Mouse (Mus musculus): ENCODE data around the gene Agmat. TPM values are rescaled to one million over a fixed set of nuclear protein-coding genes. Genes with fewer than 3 reads are reported as not detected.
A peak's percentile ranks its signal among the peaks of the same experiment; 100 is the strongest.

Gene Agmat
- polyA plus RNA-seq, 1 experiment from 2014 or later = not detected

DNA sequence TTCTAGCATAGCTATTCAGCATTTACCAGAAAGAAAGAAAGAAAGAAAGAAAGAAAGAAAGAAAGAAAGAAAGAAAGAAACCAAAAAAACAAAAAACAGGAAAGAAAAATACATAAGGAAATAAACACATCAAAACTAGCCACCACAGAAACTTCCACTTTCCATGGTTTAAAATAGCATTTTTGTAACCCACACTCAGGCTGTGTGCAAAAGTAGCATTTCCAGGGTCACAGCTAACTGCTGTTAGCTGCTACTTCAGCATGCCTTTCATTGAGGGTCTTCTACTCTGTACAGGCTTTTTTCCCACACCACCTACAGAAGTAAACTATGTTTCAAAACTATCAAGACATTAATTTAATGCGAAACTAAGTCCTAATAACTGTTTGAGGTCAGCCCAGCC lies 27.2 kb upstream of the Agmat start:
- 96% methylated on average over 1 of the region's 1 CpGs for WGBS
- Histone ChIP-seq H3K9me3 (ENCODE audit: control insufficient read depth, low read length) (no peaks in the 10 kb centered on the region), H3K4me3 (ENCODE audit: low read depth, low read length) (no peak overlapping the region), H3K27me3 (ENCODE audit: control insufficient read depth, insufficient read depth, low read length) (no peaks in the 10 kb centered on the region), H3K4me1 (ENCODE audit: control insufficient read depth, insufficient read depth, low read length) (peaks cover 11% of the 10 kb centered on the region), H3K27ac (ENCODE audit: low read depth, low read length) (no peak overlapping the region), H3K36me3 (ENCODE audit: control insufficient read depth, insufficient read depth, low read length) (no peaks in the 10 kb centered on the region), H3K9ac (ENCODE audit: low read length) (no peak overlapping the region), H3K4me2 (no peak overlapping the region)
- no peak for ATAC-seq (ENCODE audit: low FRiP score)
- DNase-seq (ENCODE audit: low spot score, missing footprints) = peak; percentile 51

DNA sequence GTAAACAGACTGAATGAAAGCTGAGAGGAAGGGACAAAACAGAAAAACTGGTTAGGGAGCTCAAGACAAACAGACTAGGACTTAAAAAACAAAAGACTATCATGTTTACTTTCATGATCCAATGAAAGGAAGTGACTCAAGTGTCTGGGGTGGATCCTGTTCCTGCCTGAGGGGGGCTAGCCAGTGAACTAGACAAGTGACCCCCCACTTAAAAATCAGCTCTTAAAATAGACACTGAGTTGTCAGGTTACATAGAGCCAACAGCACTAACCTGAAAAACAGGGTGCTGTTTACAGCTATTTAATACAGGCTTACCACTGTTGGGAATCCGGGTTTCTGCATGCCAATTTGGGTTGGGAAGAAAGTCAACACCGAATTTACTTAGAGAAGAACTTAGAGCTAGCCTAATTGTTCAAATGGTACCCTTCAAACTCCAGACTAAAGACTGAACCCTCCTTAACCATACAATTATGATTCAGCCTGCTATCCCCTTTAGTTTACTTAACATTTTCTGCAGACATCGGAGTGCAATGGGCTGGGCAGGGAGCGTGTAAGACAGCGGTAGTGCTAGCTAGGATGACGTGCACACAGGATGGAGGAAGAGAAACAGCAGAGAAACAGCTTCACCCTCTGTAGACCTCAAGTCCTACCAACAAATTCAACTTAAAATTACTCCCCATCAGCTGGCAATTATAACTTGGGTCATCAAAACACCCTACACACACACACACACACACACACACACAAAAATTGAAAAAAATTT lies 25.5 kb upstream of the Agmat start:
- peak; percentile 73 for DNase-seq (ENCODE audit: low spot score, missing footprints)
- H3K4me3 ChIP-seq (ENCODE audit: low read depth, low read length) = no peak overlapping the region
- no peaks in the 10 kb centered on the region for H3K9me3 ChIP-seq (ENCODE audit: control insufficient read depth, low read length)
- H3K27me3 ChIP-seq (ENCODE audit: control insufficient read depth, insufficient read depth, low read length) = no peaks in the 10 kb centered on the region
- WGBS = 87% methylated on average over 6 of the region's 6 CpGs
- H3K4me1 ChIP-seq (ENCODE audit: control insufficient read depth, insufficient read depth, low read length) = peaks cover 11% of the 10 kb centered on the region
- no peaks in the 10 kb centered on the region for H3K36me3 ChIP-seq (ENCODE audit: control insufficient read depth, insufficient read depth, low read length)
- H3K4me2 ChIP-seq = no peak overlapping the region
- H3K9ac ChIP-seq (ENCODE audit: low read length) = no peak overlapping the region
- ATAC-seq (ENCODE audit: low FRiP score) = no peak
- no peak overlapping the region for H3K27ac ChIP-seq (ENCODE audit: low read depth, low read length)

DNA sequence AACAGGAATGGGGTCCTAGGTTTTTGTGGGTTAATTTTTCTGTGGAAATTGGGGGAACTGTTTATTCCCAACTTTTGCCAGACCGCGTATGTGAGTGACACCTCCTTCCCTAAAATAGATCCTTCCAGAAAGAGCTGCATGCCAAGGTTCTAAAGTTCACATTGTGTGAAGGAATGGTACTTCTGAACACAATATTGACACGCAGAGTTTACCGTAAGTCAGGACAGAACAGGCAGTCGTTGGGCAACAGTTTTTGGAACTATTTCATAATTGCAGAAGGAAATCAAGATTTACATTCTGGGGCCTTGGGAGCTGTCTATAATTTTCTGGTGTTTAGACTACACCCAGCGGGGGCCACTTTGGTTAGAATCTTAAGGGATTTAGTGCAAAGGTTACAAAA lies 24.5 kb upstream of the Agmat start:
- Histone ChIP-seq H3K27me3 (ENCODE audit: control insufficient read depth, insufficient read depth, low read length) (no peaks in the 10 kb centered on the region), H3K4me1 (ENCODE audit: control insufficient read depth, insufficient read depth, low read length) (peaks cover 11% of the 10 kb centered on the region), H3K9me3 (ENCODE audit: control insufficient read depth, low read length) (no peaks in the 10 kb centered on the region), H3K27ac (ENCODE audit: low read depth, low read length) (no peak overlapping the region), H3K4me2 (peak overlapping the region; percentile 92), H3K4me3 (ENCODE audit: low read depth, low read length) (peak overlapping the region; percentile 93; the same call in 1 of the 2 replicates), H3K9ac (ENCODE audit: low read length) (peak overlapping the region; percentile 96; the same call in 1 of the 2 replicates), H3K36me3 (ENCODE audit: control insufficient read depth, insufficient read depth, low read length) (no peaks in the 10 kb centered on the region)
- no peak for DNase-seq (ENCODE audit: low spot score, missing footprints)
- no peak for ATAC-seq (ENCODE audit: low FRiP score)
- WGBS = 82% methylated on average over 6 of the region's 6 CpGs

- peak within 1 kb of the TSS; percentile 93 for H3K4me3 ChIP-seq (ENCODE audit: low read depth, low read length)
- H3K4me1 ChIP-seq (ENCODE audit: control insufficient read depth, insufficient read depth, low read length) = peaks cover 11% of the 10 kb centered on the region
- ATAC-seq (ENCODE audit: low FRiP score) = peak; percentile 92
- DNase-seq (ENCODE audit: low spot score, missing footprints) = peak; percentile 99
- peak within 1 kb of the TSS; percentile 92 for H3K4me2 ChIP-seq
- WGBS = under 1% methylated on average over 94 of the region's 105 CpGs
- no peaks in the 10 kb centered on the region for H3K36me3 ChIP-seq (ENCODE audit: control insufficient read depth, insufficient read depth, low read length)
- H3K9ac ChIP-seq (ENCODE audit: low read length) = peak within 1 kb of the TSS; percentile 96
- no peaks in the 10 kb centered on the region for H3K27me3 ChIP-seq (ENCODE audit: control insufficient read depth, insufficient read depth, low read length)
- H3K9me3 ChIP-seq (ENCODE audit: control insufficient read depth, low read length) = no peaks in the 10 kb centered on the region
- H3K27ac ChIP-seq (ENCODE audit: low read depth, low read length) = peak within 1 kb of the TSS; percentile 81
Measured at GRCm38 (mm10) chr4:141722731-141723672, 23.5 kb upstream of the Agmat start, which contains the start of gene Ddi2. Gene Ddi2 (minus strand): TSS chr4:141723419.

GRCm38 (mm10) chr4:141723673-141724068 lies 22.8 kb upstream of the Agmat start:
- ATAC-seq (ENCODE audit: low FRiP score) (peak; percentile 70), DNase-seq (ENCODE audit: low spot score, missing footprints) (no peak)
- Histone ChIP-seq H3K36me3 (ENCODE audit: control insufficient read depth, insufficient read depth, low read length) (no peaks in the 10 kb centered on the region), H3K4me2 (peak overlapping the region; percentile 92), H3K9me3 (ENCODE audit: control insufficient read depth, low read length) (no peaks in the 10 kb centered on the region), H3K27me3 (ENCODE audit: control insufficient read depth, insufficient read depth, low read length) (no peaks in the 10 kb centered on the region), H3K4me1 (ENCODE audit: control insufficient read depth, insufficient read depth, low read length) (peaks cover 11% of the 10 kb centered on the region), H3K27ac (ENCODE audit: low read depth, low read length) (no peak overlapping the region), H3K4me3 (ENCODE audit: low read depth, low read length) (peak overlapping the region; percentile 93), H3K9ac (ENCODE audit: low read length) (peak overlapping the region; percentile 96)
- 10% methylated on average over 13 of the region's 13 CpGs for WGBS

DNA sequence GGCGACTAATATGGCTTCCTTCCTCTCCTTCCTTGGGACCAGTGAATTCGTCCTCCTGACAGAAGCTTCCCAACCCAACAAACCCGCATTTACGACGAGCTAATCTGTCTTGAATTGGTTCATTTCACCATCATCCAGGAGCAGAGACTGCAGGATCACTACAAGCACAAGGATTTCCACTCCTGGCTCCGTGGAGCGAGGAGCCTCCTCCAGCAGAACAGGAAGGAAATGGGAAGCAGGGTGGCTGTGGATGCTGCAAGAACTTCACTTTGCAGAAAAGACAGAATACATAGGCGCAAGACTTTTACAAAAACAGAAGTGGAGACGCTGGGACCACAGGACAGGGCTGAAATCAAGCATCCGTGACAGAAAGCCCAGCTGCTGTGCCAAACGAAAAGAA lies 21.9 kb upstream of the Agmat start:
- Histone ChIP-seq H3K9ac (ENCODE audit: low read length) (no peak overlapping the region), H3K4me1 (ENCODE audit: control insufficient read depth, insufficient read depth, low read length) (peaks cover 11% of the 10 kb centered on the region), H3K4me3 (ENCODE audit: low read depth, low read length) (no peak overlapping the region), H3K4me2 (no peak overlapping the region), H3K36me3 (ENCODE audit: control insufficient read depth, insufficient read depth, low read length) (no peaks in the 10 kb centered on the region), H3K27me3 (ENCODE audit: control insufficient read depth, insufficient read depth, low read length) (no peaks in the 10 kb centered on the region), H3K9me3 (ENCODE audit: control insufficient read depth, low read length) (no peaks in the 10 kb centered on the region), H3K27ac (ENCODE audit: low read depth, low read length) (no peak overlapping the region)
- no peak for ATAC-seq (ENCODE audit: low FRiP score)
- WGBS = 76% methylated on average over 11 of the region's 11 CpGs
- DNase-seq (ENCODE audit: low spot score, missing footprints) = no peak

- H3K4me1 ChIP-seq (ENCODE audit: control insufficient read depth, insufficient read depth, low read length) = peaks cover 11% of the 10 kb centered on the region
- DNase-seq (ENCODE audit: low spot score, missing footprints) (no peak), ATAC-seq (ENCODE audit: low FRiP score) (no peak)
- no peaks in the 10 kb centered on the region for H3K36me3 ChIP-seq (ENCODE audit: control insufficient read depth, insufficient read depth, low read length)
- no peaks in the 10 kb centered on the region for H3K9me3 ChIP-seq (ENCODE audit: control insufficient read depth, low read length)
- no peaks in the 10 kb centered on the region for H3K27me3 ChIP-seq (ENCODE audit: control insufficient read depth, insufficient read depth, low read length)
- no peak overlapping the region for H3K4me3 ChIP-seq (ENCODE audit: low read depth, low read length)
- WGBS = 84% methylated on average over 5 of the region's 5 CpGs
- no peak overlapping the region for H3K9ac ChIP-seq (ENCODE audit: low read length)
- H3K4me2 ChIP-seq = no peak overlapping the region
- H3K27ac ChIP-seq (ENCODE audit: low read depth, low read length) = no peak overlapping the region
Measured at GRCm38 (mm10) chr4:141725277-141725676, 21.2 kb upstream of the Agmat start.

GRCm38 (mm10) chr4:141725738-141726137 lies 20.7 kb upstream of the Agmat start:
- ATAC-seq (ENCODE audit: low FRiP score) = no peak
- WGBS = 72% methylated on average over 3 of the region's 3 CpGs

GRCm38 (mm10) chr4:141729266-141729665 lies 17.2 kb upstream of the Agmat start:
- Histone ChIP-seq H3K27ac (ENCODE audit: low read depth, low read length) (no peak overlapping the region), H3K4me3 (ENCODE audit: low read depth, low read length) (no peak overlapping the region), H3K27me3 (ENCODE audit: control insufficient read depth, insufficient read depth, low read length) (no peaks in the 10 kb centered on the region), H3K9me3 (ENCODE audit: control insufficient read depth, low read length) (no peaks in the 10 kb centered on the region), H3K4me1 (ENCODE audit: control insufficient read depth, insufficient read depth, low read length) (no peaks in the 10 kb centered on the region), H3K4me2 (no peak overlapping the region), H3K36me3 (ENCODE audit: control insufficient read depth, insufficient read depth, low read length) (no peaks in the 10 kb centered on the region), H3K9ac (ENCODE audit: low read length) (no peak overlapping the region)
- ATAC-seq (ENCODE audit: low FRiP score) = no peak
- no peak for DNase-seq (ENCODE audit: low spot score, missing footprints)
- WGBS = 84% methylated on average over 3 of the region's 3 CpGs

More at GRCm38 (mm10) chr4:141725738-141726137, 20.7 kb upstream of the Agmat start:
- Histone ChIP-seq H3K4me2 (no peak overlapping the region), H3K27me3 (ENCODE audit: control insufficient read depth, insufficient read depth, low read length) (no peaks in the 10 kb centered on the region), H3K27ac (ENCODE audit: low read depth, low read length) (no peak overlapping the region), H3K36me3 (ENCODE audit: control insufficient read depth, insufficient read depth, low read length) (no peaks in the 10 kb centered on the region), H3K4me3 (ENCODE audit: low read depth, low read length) (no peak overlapping the region), H3K4me1 (ENCODE audit: control insufficient read depth, insufficient read depth, low read length) (peaks cover 11% of the 10 kb centered on the region), H3K9ac (ENCODE audit: low read length) (no peak overlapping the region), H3K9me3 (ENCODE audit: control insufficient read depth, low read length) (no peaks in the 10 kb centered on the region)
- no peak for DNase-seq (ENCODE audit: low spot score, missing footprints)
